Mouse (Mus musculus): Measurements from ENCODE around the gene Timm13. TPM values are rescaled to one million over a fixed set of nuclear protein-coding genes. Genes with fewer than 3 reads are reported as not detected.

Timm13 gene
- polyA plus RNA-seq, 1 experiment from 2014 or later: 330 TPM

DNA sequence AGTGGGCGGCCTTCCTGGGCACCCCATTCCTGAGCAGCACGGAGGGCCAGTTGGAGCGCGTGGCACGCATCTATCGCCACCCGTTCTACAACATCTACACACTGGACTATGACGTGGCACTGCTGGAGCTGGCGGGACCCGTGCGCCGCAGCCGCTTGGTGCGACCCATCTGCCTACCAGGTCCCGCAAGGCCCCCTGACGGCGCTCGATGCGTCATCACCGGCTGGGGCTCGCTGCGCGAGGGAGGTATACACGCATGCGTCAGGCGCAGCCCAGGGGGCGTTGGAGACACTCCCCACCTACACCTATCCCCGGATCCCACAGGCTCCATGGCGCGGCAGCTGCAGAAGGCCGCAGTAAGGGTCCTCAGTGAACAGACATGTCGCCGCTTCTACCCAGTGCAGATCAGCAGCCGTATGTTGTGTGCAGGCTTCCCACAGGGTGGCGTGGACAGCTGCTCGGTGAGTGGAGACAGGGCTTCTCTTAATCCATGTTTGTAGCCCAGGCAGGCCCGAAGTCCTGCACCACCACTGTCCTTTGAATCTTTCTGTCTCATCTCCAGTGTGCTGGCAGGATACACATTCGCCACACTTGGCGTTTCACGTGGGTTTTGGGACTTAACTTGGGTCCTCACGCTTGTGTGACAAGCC is 2.8 kb downstream of the Timm13 start:
- H3K9me3 ChIP-seq: no peaks in the 10 kb centered on the region
- no peak overlapping the region for H3K27ac ChIP-seq
- WGBS: 34% methylated on average over 41 of the region's 41 CpGs
- H3K4me3 ChIP-seq: no peak overlapping the region
- H3K36me3 ChIP-seq (replicated peaks): peaks cover 12% of the 10 kb centered on the region; the same call in 1 of the 2 replicates
- peaks cover 19% of the 10 kb centered on the region for H3K4me1 ChIP-seq
- no peaks in the 10 kb centered on the region for H3K27me3 ChIP-seq (replicated peaks)
- H3K4me2 ChIP-seq: no peak overlapping the region
- no peak overlapping the region for H3K9ac ChIP-seq
- no peak for ATAC-seq (replicated peaks)

GRCm38 (mm10) chr10:80896581-80897485 is 3.9 kb downstream of the Timm13 start:
- Histone ChIP-seq H3K27ac (no peak overlapping the region), H3K4me2 (no peak overlapping the region), H3K9ac (no peak overlapping the region), H3K4me3 (no peak overlapping the region), H3K36me3 (replicated peaks) (0 out of 2 replicates have a peak, but pooled peaks cover under 1% of the 10 kb centered on the region), H3K4me1 (peaks cover 19% of the 10 kb centered on the region), H3K9me3 (no peaks in the 10 kb centered on the region), H3K27me3 (replicated peaks) (no peaks in the 10 kb centered on the region)
- 67% methylated on average over 24 of the region's 24 CpGs for WGBS
- ATAC-seq (replicated peaks): no peak

DNA sequence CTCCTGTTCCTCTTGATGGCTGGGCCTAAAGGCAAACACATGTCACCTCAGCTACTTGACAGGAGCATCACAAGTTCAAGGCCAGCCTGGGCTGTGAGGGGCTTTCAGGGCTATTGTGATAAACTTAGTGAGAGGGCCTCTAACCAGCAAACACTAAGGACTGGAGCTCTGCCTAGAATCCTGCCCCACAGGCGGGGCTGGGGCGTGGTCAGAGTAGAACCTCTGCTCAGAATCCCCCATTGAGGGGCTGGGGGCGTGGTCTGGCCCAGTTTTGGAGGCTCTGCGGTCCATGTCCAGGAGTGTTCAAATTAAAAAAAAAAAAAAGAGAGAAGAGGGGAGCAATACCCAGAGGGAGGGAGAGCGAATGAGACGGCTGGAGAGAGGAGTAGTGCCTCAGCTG is 5.1 kb downstream of the Timm13 start:
- H3K9ac ChIP-seq: no peak overlapping the region
- H3K27me3 ChIP-seq (replicated peaks): no peaks in the 10 kb centered on the region
- no peaks in the 10 kb centered on the region for H3K36me3 ChIP-seq (replicated peaks)
- no peak overlapping the region for H3K4me2 ChIP-seq
- no peaks in the 10 kb centered on the region for H3K9me3 ChIP-seq
- no peak for ATAC-seq (replicated peaks)
- 78% methylated on average over 6 of the region's 6 CpGs for WGBS
- H3K27ac ChIP-seq: no peak overlapping the region
- no peak overlapping the region for H3K4me3 ChIP-seq
- peaks cover 13% of the 10 kb centered on the region for H3K4me1 ChIP-seq

GRCm38 (mm10) chr10:80895100-80895499 is 5.7 kb downstream of the Timm13 start:
- ATAC-seq (replicated peaks): no peak
- peaks cover 13% of the 10 kb centered on the region for H3K4me1 ChIP-seq
- no peaks in the 10 kb centered on the region for H3K9me3 ChIP-seq
- no peak overlapping the region for H3K4me2 ChIP-seq
- no peaks in the 10 kb centered on the region for H3K36me3 ChIP-seq (replicated peaks)
- H3K4me3 ChIP-seq: no peak overlapping the region
- H3K27me3 ChIP-seq (replicated peaks): no peaks in the 10 kb centered on the region; the same call in 1 of the 2 replicates
- 92% methylated on average over 7 of the region's 7 CpGs for WGBS
- no peak overlapping the region for H3K9ac ChIP-seq
- H3K27ac ChIP-seq: no peak overlapping the region

DNA sequence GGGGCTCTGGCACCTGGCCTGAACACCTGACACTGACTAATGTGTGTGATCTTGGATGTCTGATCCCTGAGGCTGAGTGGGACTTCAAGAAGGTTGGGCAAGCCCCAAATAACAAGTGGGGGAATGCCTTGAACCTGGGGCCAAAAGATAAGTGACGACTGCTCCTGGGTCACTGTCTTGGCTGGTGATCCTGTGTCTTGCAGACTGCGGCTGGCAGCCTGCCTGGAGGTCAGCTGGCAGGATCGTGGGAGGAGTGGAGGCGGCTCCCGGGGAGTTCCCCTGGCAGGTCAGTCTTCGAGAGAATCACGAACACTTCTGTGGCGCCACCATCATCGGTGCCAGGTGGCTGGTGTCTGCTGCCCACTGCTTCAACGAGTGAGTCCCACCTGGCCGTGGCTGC is 13.6 kb downstream of the Timm13 start:
- Histone ChIP-seq H3K4me3 (no peak overlapping the region), H3K9me3 (no peaks in the 10 kb centered on the region), H3K27ac (no peak overlapping the region), H3K27me3 (replicated peaks) (no peaks in the 10 kb centered on the region; the same call in 1 of the 2 replicates), H3K36me3 (replicated peaks) (no peaks in the 10 kb centered on the region), H3K4me1 (no peaks in the 10 kb centered on the region), H3K4me2 (no peak overlapping the region), H3K9ac (no peak overlapping the region)
- 74% methylated on average over 11 of the region's 11 CpGs for WGBS
- ATAC-seq (replicated peaks): no peak

DNA sequence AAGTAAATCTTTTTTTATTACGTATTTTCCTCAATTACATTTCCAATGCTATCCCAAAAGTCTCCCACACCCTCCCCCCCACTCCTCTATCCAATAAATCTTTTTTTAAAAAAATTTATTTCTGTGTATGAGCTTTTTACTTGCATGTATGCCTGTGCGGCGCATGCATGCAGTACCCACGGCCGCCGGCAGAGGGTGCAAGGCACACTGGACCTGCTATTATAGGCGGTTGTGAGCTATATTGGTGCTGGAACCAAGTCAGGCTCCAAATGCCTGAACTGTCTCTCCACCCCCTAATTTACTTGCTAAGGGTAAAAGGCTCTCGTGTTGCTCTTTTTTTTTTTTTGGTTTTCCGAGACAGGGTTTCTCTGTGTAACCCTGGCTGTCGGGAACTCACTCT is 19.5 kb downstream of the Timm13 start:
- Histone ChIP-seq H3K4me1 (no peaks in the 10 kb centered on the region), H3K9ac (no peak overlapping the region), H3K27me3 (replicated peaks) (no peaks in the 10 kb centered on the region; the same call in 1 of the 2 replicates), H3K27ac (no peak overlapping the region), H3K36me3 (replicated peaks) (no peaks in the 10 kb centered on the region), H3K4me3 (no peak overlapping the region), H3K9me3 (no peaks in the 10 kb centered on the region), H3K4me2 (no peak overlapping the region)
- WGBS: 30% methylated on average over 10 of the region's 10 CpGs
- no peak for ATAC-seq (replicated peaks)

- ATAC-seq (replicated peaks): no peak
- Histone ChIP-seq H3K36me3 (replicated peaks) (no peaks in the 10 kb centered on the region), H3K27ac (no peak overlapping the region), H3K9ac (no peak overlapping the region), H3K4me3 (no peak overlapping the region), H3K27me3 (replicated peaks) (no peaks in the 10 kb centered on the region; the same call in 1 of the 2 replicates), H3K9me3 (no peaks in the 10 kb centered on the region), H3K4me2 (no peak overlapping the region), H3K4me1 (no peaks in the 10 kb centered on the region)
- 70% methylated on average over 2 of the region's 2 CpGs for WGBS
Measured at GRCm38 (mm10) chr10:80880901-80881300, 19.9 kb downstream of the Timm13 start.

DNA sequence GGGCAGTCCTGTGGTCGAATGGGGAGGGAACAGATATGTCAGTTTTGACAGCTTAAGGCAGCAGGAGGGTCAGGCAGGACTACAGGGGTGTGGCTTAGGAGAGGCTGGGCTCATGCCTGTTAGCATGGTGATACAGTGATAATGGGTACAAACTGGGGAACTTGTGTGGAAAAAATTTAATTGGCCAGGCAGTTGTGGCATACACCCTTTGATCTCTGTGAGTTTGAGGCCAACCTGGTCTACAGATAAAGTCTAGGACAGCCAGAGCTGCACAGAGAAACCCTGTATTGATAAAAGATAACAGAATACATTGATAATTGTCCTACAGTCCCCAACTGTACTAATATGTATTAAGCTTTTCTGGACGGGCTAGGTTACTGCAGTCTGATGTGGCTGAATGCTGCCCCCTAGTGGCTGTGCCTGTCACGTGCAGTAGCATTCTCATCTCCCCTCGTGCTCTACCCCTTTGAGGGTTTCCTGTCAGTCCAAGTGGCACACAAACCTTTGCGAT is 20.6 kb downstream of the Timm13 start:
- Histone ChIP-seq H3K27me3 (replicated peaks) (no peaks in the 10 kb centered on the region; the same call in 1 of the 2 replicates), H3K4me1 (no peaks in the 10 kb centered on the region), H3K27ac (no peak overlapping the region), H3K4me3 (no peak overlapping the region), H3K4me2 (no peak overlapping the region), H3K36me3 (replicated peaks) (no peaks in the 10 kb centered on the region), H3K9me3 (no peaks in the 10 kb centered on the region), H3K9ac (no peak overlapping the region)
- ATAC-seq (replicated peaks): 0 out of 2 replicates have a peak, but pooled peaks have one; percentile 37
- WGBS: 20% methylated on average over 5 of the region's 5 CpGs

GRCm38 (mm10) chr10:80876594-80876993 is 24.2 kb downstream of the Timm13 start:
- Histone ChIP-seq H3K9ac (no peak overlapping the region), H3K4me2 (no peak overlapping the region), H3K4me1 (no peaks in the 10 kb centered on the region), H3K36me3 (replicated peaks) (no peaks in the 10 kb centered on the region), H3K27ac (no peak overlapping the region), H3K27me3 (replicated peaks) (no peaks in the 10 kb centered on the region; the same call in 1 of the 2 replicates), H3K4me3 (no peak overlapping the region), H3K9me3 (no peaks in the 10 kb centered on the region)
- WGBS: 17% methylated on average over 3 of the region's 3 CpGs
- no peak for ATAC-seq (replicated peaks)

DNA sequence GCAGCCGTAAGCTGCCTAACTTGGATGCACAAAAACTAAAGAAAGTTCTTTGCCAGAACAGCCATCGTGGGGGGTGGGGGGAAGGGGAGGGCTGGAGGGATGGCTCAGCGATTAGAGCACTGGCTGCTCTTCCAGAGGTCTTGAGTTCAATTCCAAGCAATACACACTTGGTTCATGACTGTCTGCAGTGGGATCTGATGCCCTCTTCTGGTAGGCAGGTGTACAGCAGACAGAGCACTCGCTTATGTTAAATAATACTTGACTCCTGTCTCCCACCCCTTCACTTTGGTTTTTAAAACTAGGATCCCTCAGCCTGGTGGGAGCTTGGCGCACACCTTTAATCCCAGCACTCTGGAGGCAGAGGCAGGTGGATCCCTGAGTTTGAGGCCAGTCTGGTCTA is 24.7 kb downstream of the Timm13 start:
- Histone ChIP-seq H3K4me1 (no peaks in the 10 kb centered on the region), H3K4me2 (no peak overlapping the region), H3K27ac (no peak overlapping the region), H3K36me3 (replicated peaks) (no peaks in the 10 kb centered on the region), H3K9ac (no peak overlapping the region), H3K9me3 (no peaks in the 10 kb centered on the region), H3K4me3 (no peak overlapping the region), H3K27me3 (replicated peaks) (no peaks in the 10 kb centered on the region; the same call in 1 of the 2 replicates)
- no peak for ATAC-seq (replicated peaks)
- 28% methylated on average over 5 of the region's 5 CpGs for WGBS

DNA sequence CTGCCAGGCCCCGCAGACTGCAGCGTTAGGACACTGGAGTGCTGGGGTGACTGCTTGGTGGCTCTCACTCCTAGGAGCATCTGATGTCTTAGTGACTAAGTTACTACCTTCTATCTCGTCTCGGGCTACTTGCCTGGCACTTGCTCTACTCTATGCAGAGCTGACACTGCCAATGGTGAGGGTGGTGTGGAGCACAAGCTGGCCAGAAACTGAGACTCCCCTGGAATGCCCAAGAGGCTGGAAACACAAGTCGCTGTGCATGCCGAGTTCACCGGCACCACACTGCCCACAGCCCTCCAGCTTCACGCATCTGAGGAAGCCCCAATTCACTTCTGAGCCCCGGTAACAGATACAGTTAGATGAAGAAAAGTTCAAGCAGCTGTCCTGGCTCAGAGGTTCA is 26.7 kb downstream of the Timm13 start:
- H3K4me3 ChIP-seq: no peak overlapping the region
- H3K36me3 ChIP-seq (replicated peaks): no peaks in the 10 kb centered on the region
- H3K4me1 ChIP-seq: no peaks in the 10 kb centered on the region
- no peak for ATAC-seq (replicated peaks)
- H3K4me2 ChIP-seq: no peak overlapping the region
- no peaks in the 10 kb centered on the region for H3K9me3 ChIP-seq
- WGBS: 79% methylated on average over 9 of the region's 9 CpGs
- no peaks in the 10 kb centered on the region; the same call in 1 of the 2 replicates for H3K27me3 ChIP-seq (replicated peaks)
- no peak overlapping the region for H3K27ac ChIP-seq
- H3K9ac ChIP-seq: no peak overlapping the region

DNA sequence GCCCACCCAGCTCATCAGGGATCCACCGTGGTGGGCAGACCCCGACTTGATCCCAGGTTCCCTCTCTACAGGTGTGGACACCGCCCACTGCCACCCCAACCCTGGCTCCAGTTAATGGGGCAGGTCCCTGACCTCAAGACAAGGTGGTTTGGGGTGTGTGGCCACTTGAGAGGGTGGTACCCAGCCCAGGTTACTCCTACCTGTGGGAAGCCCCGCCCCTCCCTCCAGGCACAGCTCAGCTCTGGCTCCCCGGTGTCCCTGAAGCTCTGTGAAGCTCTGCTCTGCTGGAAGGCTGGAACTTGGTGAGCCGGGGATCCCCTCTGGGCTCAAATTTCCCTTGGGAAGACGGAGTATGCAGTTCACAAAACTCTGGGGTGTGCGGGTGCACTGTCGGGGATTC is 29.2 kb downstream of the Timm13 start, which contains the start of gene Tmprss9:
Gene Tmprss9 (plus strand): TSS at position 268 of the 400 bp plus-strand sequence.
- no peaks in the 10 kb centered on the region for H3K4me1 ChIP-seq
- 30% methylated on average over 9 of the region's 9 CpGs for WGBS
- no peak within 1 kb of the TSS for H3K4me3 ChIP-seq
- no peak within 1 kb of the TSS for H3K9ac ChIP-seq
- no peaks in the 10 kb centered on the region for H3K9me3 ChIP-seq
- H3K36me3 ChIP-seq (replicated peaks): peaks cover 4% of the 10 kb centered on the region; the same call in 1 of the 2 replicates
- no peaks in the 10 kb centered on the region for H3K27me3 ChIP-seq (replicated peaks)
- ATAC-seq (replicated peaks): no peak
- no peak within 1 kb of the TSS for H3K27ac ChIP-seq
- H3K4me2 ChIP-seq: no peak within 1 kb of the TSS

Data from midbrain, embryonic 15.5 days (tissue).